Mouse (Mus musculus): Measurements from ENCODE around the gene Prepl. TPM values are rescaled to one million over a fixed set of nuclear protein-coding genes. Genes with fewer than 3 reads are reported as not detected.

Prepl gene
- polyA plus RNA-seq, 1 experiment: 13.0 TPM

DNA sequence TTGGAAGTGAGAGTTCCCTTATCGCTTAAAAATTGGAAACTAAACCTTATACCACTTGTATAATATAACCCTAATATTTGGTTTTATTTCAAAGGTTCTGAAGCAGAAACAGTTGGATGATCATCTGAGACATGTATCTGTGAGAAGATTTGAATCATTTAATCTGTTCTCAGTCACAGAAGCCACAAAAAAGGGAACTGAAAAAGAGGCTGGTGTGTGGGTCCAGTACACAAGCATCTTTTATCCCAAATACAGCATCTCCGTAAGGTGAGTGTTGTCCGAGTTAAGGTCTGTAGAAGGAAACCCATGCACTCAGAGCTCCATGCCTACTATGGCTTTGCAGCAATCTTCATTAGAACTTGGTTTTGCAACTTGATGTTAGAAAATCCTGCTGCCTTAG lies 6.4 kb upstream of the Prepl start:
- no peak for DNase-seq
- 98% methylated on average over 3 of the region's 3 CpGs for WGBS
- no peak overlapping the region for H3K4me3 ChIP-seq (replicated peaks; ENCODE audit: extremely low read depth, low read depth, low read length)
- TF ChIP-seq POLR2A (IDR thresholded peaks at IDR 0.05; ENCODE audit: borderline replicate concordance, extremely low read depth, low read depth, low read length) (no peak), CTCF (IDR thresholded peaks at IDR 0.05; ENCODE audit: insufficient read depth, low read length) (no peak)
- peaks cover 2% of the 10 kb centered on the region; the same call in 1 of the 2 replicates for H3K4me1 ChIP-seq (ENCODE audit: control insufficient read depth, insufficient read depth, low read length)

DNA sequence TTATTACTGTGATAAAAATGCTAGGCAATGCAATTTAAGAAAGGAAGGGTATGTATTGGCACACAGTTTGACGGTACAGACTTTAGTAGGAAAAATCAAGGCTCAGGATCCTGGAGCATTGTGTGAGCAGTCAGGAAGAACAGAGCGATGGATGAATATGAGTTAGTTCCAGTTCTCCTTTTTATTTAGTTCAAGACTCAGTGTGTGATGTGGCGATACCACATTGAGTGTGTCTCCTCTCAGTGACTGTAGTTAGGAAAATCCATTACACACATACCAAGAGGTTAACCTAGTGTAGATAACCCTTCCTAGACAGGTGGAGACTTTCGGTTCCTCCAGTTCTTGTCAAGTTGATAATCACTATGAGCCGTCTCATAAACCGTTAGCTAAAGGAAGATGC lies 1.7 kb upstream of the Prepl start:
- Histone ChIP-seq H3K4me1 (ENCODE audit: control insufficient read depth, insufficient read depth, low read length) (peaks cover 4% of the 10 kb centered on the region; the same call in 1 of the 2 replicates), H3K4me3 (replicated peaks; ENCODE audit: extremely low read depth, low read depth, low read length) (no peak overlapping the region)
- no peak for DNase-seq
- no peak for TF ChIP-seq POLR2A (IDR thresholded peaks at IDR 0.05; ENCODE audit: borderline replicate concordance, extremely low read depth, low read depth, low read length)
- TF ChIP-seq CTCF (IDR thresholded peaks at IDR 0.05; ENCODE audit: insufficient read depth, low read length): no peak
- WGBS: 92% methylated on average over 6 of the region's 6 CpGs

DNA sequence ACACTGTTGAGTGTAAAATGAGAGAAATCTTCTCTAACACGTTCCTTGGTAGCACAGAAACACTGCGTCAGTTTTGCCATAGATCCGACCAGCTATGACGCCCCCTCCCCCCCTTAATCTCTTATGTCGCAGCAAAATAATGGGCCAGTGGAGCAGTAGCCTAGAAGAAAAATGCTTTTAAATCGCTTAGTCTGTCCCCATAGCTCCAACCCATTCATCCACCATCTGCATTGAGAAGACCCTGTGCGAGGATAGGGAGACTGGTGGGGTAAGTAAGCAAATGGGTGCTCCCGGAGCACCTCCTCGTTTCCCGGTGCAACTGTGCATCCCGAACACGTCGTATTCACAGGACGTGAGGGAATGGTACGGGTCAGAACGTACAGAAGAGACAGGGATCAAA lies 420 bp downstream of the Prepl start:
- TF ChIP-seq POLR2A (IDR thresholded peaks at IDR 0.05; ENCODE audit: borderline replicate concordance, extremely low read depth, low read depth, low read length): no peak
- no peak for TF ChIP-seq CTCF (IDR thresholded peaks at IDR 0.05; ENCODE audit: insufficient read depth, low read length)
- no peak for DNase-seq
- WGBS: under 1% methylated on average over 16 of the region's 16 CpGs

DNA sequence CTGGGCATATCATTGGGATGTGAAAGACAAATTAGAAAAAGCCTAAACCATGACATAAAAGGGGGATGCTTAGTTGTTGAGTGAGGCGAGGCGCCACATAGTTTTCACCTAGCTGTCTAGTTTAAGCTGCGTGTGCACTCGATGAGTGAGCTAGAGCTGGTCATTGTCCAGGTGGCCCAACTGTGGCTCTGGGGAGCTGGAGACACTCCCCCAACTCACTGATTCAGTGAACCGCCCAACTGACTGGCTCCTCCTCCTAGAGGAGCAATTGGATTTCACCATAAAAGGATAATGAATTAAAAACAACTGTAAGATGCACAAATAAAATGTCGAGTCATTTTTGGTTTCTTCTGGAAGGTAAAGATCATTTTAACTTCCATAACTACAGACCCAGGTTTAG lies 1.0 kb downstream of the Prepl start:
- no peak for DNase-seq
- Histone ChIP-seq H3K4me3 (replicated peaks; ENCODE audit: extremely low read depth, low read depth, low read length) (no peak overlapping the region), H3K4me1 (ENCODE audit: control insufficient read depth, insufficient read depth, low read length) (peaks cover 4% of the 10 kb centered on the region; the same call in 1 of the 2 replicates)
- whole genome bisulfite sequencing: 52% methylated on average over 6 of the region's 6 CpGs
- no peak for TF ChIP-seq CTCF (IDR thresholded peaks at IDR 0.05; ENCODE audit: insufficient read depth, low read length)
- TF ChIP-seq POLR2A (IDR thresholded peaks at IDR 0.05; ENCODE audit: borderline replicate concordance, extremely low read depth, low read depth, low read length): no peak

More for the DNA sequence above, 420 bp downstream of the Prepl start:
- Histone ChIP-seq H3K4me3 (replicated peaks; ENCODE audit: extremely low read depth, low read depth, low read length) (peak overlapping the region; percentile 89), H3K4me1 (ENCODE audit: control insufficient read depth, insufficient read depth, low read length) (peaks cover 4% of the 10 kb centered on the region; the same call in 1 of the 2 replicates)

DNA sequence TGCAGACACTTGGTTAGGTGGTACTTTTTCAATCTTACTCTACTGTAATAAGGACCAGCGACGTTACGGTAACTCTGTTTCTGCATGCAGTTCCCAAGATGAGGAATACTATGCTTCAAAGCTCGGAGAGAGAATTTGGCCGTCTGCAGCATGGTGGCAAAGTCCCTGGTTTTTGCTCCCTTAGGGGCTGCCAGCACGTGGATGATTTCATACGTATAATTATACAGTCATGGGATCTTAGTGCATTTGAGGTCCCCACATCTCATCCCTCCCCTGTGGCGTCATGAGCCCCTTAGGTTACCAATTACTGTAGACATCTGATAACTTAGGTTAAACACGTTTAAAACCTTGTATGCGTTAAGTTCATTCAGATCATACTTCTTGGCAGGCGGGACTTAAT lies 1.6 kb downstream of the Prepl start:
- Histone ChIP-seq H3K4me1 (ENCODE audit: control insufficient read depth, insufficient read depth, low read length) (peaks cover 4% of the 10 kb centered on the region; the same call in 1 of the 2 replicates), H3K4me3 (replicated peaks; ENCODE audit: extremely low read depth, low read depth, low read length) (no peak overlapping the region)
- 89% methylated on average over 11 of the region's 11 CpGs for WGBS
- no peak for DNase-seq
- TF ChIP-seq CTCF (IDR thresholded peaks at IDR 0.05; ENCODE audit: insufficient read depth, low read length) (no peak), POLR2A (IDR thresholded peaks at IDR 0.05; ENCODE audit: borderline replicate concordance, extremely low read depth, low read depth, low read length) (no peak)

DNA sequence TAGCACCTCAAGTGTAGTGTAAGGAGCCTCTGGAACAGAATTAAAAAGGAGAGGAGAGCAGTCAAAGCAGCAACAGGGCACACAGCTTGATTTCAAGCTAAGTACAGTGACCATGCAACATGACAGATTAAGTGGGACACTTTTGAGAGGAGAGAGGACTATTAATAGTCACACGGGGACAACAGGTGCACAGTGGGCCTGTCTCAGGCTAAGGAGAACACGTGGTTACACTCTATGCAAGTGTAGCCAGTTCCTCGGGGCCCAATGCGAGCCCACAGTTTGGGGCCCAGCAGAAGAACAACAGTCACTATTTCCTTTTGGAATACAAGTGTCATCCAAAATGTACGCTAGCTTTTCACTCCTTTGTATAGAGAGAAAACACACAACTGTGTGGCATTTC lies 2.5 kb downstream of the Prepl start:
- no peak for DNase-seq
- 80% methylated on average over 5 of the region's 5 CpGs for WGBS
- TF ChIP-seq POLR2A (IDR thresholded peaks at IDR 0.05; ENCODE audit: borderline replicate concordance, extremely low read depth, low read depth, low read length) (no peak), CTCF (IDR thresholded peaks at IDR 0.05; ENCODE audit: insufficient read depth, low read length) (no peak)
- H3K4me1 ChIP-seq (ENCODE audit: control insufficient read depth, insufficient read depth, low read length): peaks cover 4% of the 10 kb centered on the region; the same call in 1 of the 2 replicates
- H3K4me3 ChIP-seq (replicated peaks; ENCODE audit: extremely low read depth, low read depth, low read length): no peak overlapping the region

DNA sequence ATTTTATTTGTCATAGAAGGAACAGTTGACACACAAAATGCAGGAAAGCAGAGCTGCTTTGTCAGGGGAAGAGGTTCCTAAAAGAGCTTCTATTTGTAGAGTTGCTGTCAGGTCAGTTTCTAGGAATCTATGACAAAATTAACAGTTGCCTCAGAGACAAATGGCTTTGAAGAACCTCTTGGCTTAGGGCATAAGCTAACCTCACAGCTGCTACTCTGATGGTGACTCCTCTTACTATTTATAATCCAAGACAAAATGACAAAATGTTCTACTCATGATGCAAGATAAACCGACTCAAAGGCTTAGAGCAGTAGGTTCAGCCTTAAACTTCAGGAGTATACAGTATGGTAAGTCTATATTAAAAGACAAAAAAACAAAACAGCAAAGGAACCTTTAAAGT lies 3.5 kb downstream of the Prepl start:
- WGBS: 61% methylated on average over 1 of the region's 1 CpGs
- TF ChIP-seq POLR2A (IDR thresholded peaks at IDR 0.05; ENCODE audit: borderline replicate concordance, extremely low read depth, low read depth, low read length) (no peak), CTCF (IDR thresholded peaks at IDR 0.05; ENCODE audit: insufficient read depth, low read length) (no peak)
- no peak for DNase-seq
- Histone ChIP-seq H3K4me3 (replicated peaks; ENCODE audit: extremely low read depth, low read depth, low read length) (no peak overlapping the region), H3K4me1 (ENCODE audit: control insufficient read depth, insufficient read depth, low read length) (peaks cover 3% of the 10 kb centered on the region; the same call in 1 of the 2 replicates)

DNA sequence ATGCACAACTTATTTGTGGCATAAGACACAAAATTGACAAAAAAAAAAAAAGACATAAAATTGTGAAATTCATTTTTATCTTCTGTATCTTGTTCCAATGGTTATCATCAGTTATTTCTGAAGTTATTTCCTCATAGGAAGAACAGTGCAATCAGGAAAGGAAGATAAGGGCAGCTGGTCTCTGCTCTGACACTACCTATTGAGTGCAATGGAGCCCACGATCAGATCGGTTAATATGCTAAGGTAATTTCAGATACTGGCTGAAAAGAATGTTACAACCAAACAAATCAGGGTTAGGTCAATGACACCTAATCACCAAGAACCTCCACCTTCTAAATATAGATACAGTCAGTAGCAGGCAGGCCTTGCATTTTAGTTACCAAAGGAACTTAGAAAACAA lies 4.7 kb downstream of the Prepl start:
- Histone ChIP-seq H3K4me3 (replicated peaks; ENCODE audit: extremely low read depth, low read depth, low read length) (no peak overlapping the region), H3K4me1 (ENCODE audit: control insufficient read depth, insufficient read depth, low read length) (no peaks in the 10 kb centered on the region)
- DNase-seq: no peak
- TF ChIP-seq CTCF (IDR thresholded peaks at IDR 0.05; ENCODE audit: insufficient read depth, low read length): no peak
- no peak for TF ChIP-seq POLR2A (IDR thresholded peaks at IDR 0.05; ENCODE audit: borderline replicate concordance, extremely low read depth, low read depth, low read length)
- 63% methylated on average over 2 of the region's 2 CpGs for WGBS

DNA sequence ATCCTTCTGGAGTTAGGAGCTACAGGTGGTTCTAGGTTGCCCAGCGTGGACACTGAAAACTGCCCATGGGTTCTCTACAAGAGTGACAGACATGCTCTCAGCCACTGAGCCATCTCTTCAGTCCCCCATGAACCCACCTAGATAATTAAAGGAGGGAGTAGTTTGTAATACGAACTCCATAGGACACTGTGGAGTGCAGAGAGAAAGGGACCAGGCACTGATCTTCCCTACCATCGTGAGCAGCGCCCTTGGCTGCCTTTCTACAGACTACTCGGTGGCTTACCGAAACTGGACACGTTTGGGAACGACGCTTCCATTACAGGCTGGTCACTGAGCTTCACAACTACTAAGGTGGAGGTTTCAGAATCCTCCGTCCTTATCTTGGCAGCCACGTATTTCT lies 9.3 kb downstream of the Prepl start:
- no peak for DNase-seq
- no peak overlapping the region for H3K4me3 ChIP-seq (replicated peaks; ENCODE audit: extremely low read depth, low read depth, low read length)
- H3K4me1 ChIP-seq (ENCODE audit: control insufficient read depth, insufficient read depth, low read length): no peaks in the 10 kb centered on the region
- TF ChIP-seq POLR2A (IDR thresholded peaks at IDR 0.05; ENCODE audit: borderline replicate concordance, extremely low read depth, low read depth, low read length): no peak
- 92% methylated on average over 11 of the region's 11 CpGs for WGBS

DNA sequence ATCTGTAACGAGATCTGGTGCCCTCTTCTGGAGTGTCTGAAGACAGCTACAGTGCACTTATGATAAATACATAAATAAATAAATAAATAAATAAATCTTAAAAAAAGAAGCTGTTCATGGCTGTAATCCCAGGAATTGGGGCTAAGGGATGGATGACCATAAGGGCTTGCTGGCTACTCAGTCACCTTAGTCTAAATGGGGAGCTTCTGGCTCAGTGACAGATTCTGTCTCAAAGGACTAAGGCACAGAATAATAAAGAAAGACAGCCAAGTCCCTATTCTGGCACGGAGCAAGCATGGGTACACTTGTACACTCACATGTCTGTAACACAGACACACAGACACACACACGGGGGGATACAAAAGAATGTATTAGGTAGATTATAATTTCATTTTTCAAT lies 10.8 kb downstream of the Prepl start:
- no peak for DNase-seq
- WGBS: 91% methylated on average over 3 of the region's 3 CpGs
- H3K4me1 ChIP-seq (ENCODE audit: control insufficient read depth, insufficient read depth, low read length): no peaks in the 10 kb centered on the region

More for the DNA sequence above, 10.8 kb downstream of the Prepl start:
- H3K4me3 ChIP-seq (replicated peaks; ENCODE audit: extremely low read depth, low read depth, low read length): no peak overlapping the region
- TF ChIP-seq POLR2A (IDR thresholded peaks at IDR 0.05; ENCODE audit: borderline replicate concordance, extremely low read depth, low read depth, low read length): no peak
